In the genomic region with DNA sequence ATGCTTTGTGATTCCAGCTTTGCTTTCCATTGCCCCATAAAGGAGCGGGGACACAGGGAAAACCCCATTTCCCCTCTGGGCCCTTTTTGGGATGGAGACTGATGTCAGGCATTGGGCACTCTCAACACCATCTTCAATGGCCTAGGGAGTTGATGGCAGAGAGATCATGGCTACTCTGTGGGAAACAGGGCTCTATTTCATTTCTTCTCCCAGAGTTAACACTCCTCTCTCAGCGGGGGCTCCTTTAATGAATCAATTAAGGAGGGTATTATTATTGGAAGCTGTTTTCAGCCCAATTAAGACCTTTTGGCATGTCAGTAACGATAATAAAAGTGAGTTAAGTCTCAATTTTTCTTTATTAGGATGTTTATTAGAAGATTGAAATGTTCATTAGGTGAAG, we compare ENCODE assay signal across 21 mouse cellular contexts.
DNase-seq lines count a peak whose midpoint lies in the region; ATAC-seq and TF ChIP-seq lines count a peak whose summit lies in the region.
"Had no signal": no experiment of that assay in that cellular context is flagged by ENCODE, and none has a peak within 500 bp of the region (broad histone marks: within the 10 kb centered on the region; RNA-seq: fewer than 3 reads in every experiment).

No protein-coding gene starts in this region.

- H3K4me2 ChIP-seq in forebrain, embryonic 14.5 days (ENCODE audit: low read length): no peak overlapping the region
- H3K4me2 ChIP-seq: hindbrain, embryonic 12.5 days had no signal

- 11% methylated on average over 3 of the region's 3 CpGs for WGBS in forebrain, embryonic 14.5 days

- no peaks in the 10 kb centered on the region for H3K9me3 ChIP-seq in forebrain, embryonic 14.5 days (replicated peaks; ENCODE audit: control insufficient read depth, low read length)
- H3K9me3 ChIP-seq: embryonic facial prominence, embryonic 10.5 days; heart, embryonic 10.5 days; hindbrain, embryonic 12.5 days had no signal

- no peak overlapping the region for H3K9ac ChIP-seq in forebrain, embryonic 14.5 days (ENCODE audit: low read length)
- H3K9ac ChIP-seq: hindbrain, embryonic 12.5 days had no signal

- no peak overlapping the region for H3K4me3 ChIP-seq in forebrain, embryonic 14.5 days (ENCODE audit: low read depth, low read length)
- H3K4me3 ChIP-seq: embryonic facial prominence, embryonic 10.5 days; heart, embryonic 10.5 days; hindbrain, embryonic 12.5 days had no signal

- no peak overlapping the region for H3K27ac ChIP-seq in forebrain, embryonic 14.5 days (ENCODE audit: low read depth, low read length)
- H3K27ac ChIP-seq: embryonic facial prominence, embryonic 10.5 days; heart, embryonic 10.5 days; hindbrain, embryonic 12.5 days had no signal

- no peak for TF ChIP-seq POLR2A in brain, embryonic 14.5 days (IDR thresholded peaks at IDR 0.05; ENCODE audit: borderline replicate concordance, extremely low read depth, insufficient read depth, insufficient read length, poor library complexity, severe bottlenecking)

- DNase-seq in Muller cell, postnatal 12 days (ENCODE audit: inconsistent ontology term): peak; percentile 61
- DNase-seq in brain, embryonic 14.5 days (ENCODE audit: low read depth): peak; percentile 76
- peak; percentile 67 for DNase-seq in forebrain, embryonic 14.5 days (ENCODE audit: low spot score)
- peak; percentile 76 for DNase-seq in retina, embryonic 14.5 days (ENCODE audit: low spot score)
- DNase-seq in heart, adult 18-20 months: no peak
- no peak for DNase-seq in thymus, postnatal 14 days
- DNase-seq in kidney, adult 8-10 months: no peak
- DNase-seq: adrenal gland, adult 8-10 months; adrenal gland, postnatal 36 days; cerebellum, adult 11 months; cerebellum, adult 8-10 months; cerebellum, postnatal 14 days; gastrocnemius, postnatal 36 days; heart, postnatal 10 days; heart, postnatal 4 days; kidney, adult 11 months had no signal

- no peaks in the 10 kb centered on the region for H3K27me3 ChIP-seq in forebrain, embryonic 14.5 days (replicated peaks; ENCODE audit: control insufficient read depth, insufficient read depth, low read length)
- H3K27me3 ChIP-seq: hindbrain, embryonic 12.5 days had no signal

- no peaks in the 10 kb centered on the region for H3K36me3 ChIP-seq in forebrain, embryonic 14.5 days (ENCODE audit: control insufficient read depth, insufficient read depth, low read length)
- H3K36me3 ChIP-seq: embryonic facial prominence, embryonic 10.5 days; heart, embryonic 10.5 days; hindbrain, embryonic 12.5 days had no signal

- no peak for TF ChIP-seq CTCF in brain, embryonic 14.5 days (IDR thresholded peaks at IDR 0.05; ENCODE audit: borderline replicate concordance, extremely low read depth, insufficient read depth, insufficient read length)

- peaks cover 7% of the 10 kb centered on the region; the same call in 1 of the 2 replicates for H3K4me1 ChIP-seq in forebrain, embryonic 14.5 days (ENCODE audit: control insufficient read depth, insufficient read depth, low read length)
- H3K4me1 ChIP-seq: embryonic facial prominence, embryonic 10.5 days; heart, embryonic 10.5 days had no signal

- peak; percentile 50; the same call in 1 of the 2 replicates for ATAC-seq in forebrain, embryonic 14.5 days
- ATAC-seq: hindbrain, embryonic 16.5 days; inflammation-experienced regulatory T-cells, adult 6 months had no signal

Comparison
In these comparisons a context has a peak if more than half of its experiments do, and no peak if none do; other contexts are left out.
1. DNase-seq: peak in Muller cell, postnatal 12 days (single experiment), brain, embryonic 14.5 days (single experiment), forebrain, embryonic 14.5 days (single experiment) and retina, embryonic 14.5 days (single experiment); none in heart, adult 18-20 months (0 of 2), thymus, postnatal 14 days (single experiment) and kidney, adult 8-10 months (0 of 2).